Mouse (Mus musculus) hindbrain, postnatal 0 days (tissue): ENCODE data around the gene 1700010B08Rik. TPM values are rescaled to one million over a fixed set of nuclear protein-coding genes. Genes with fewer than 3 reads are reported as not detected.
"Not testable (repeated sequence)": the region's sequence is repeated elsewhere in the genome, so short reads cannot be mapped to it uniquely, and the experiment has no call there.

ENCODE experiments used
- ATAC-seq: fragments of 200-750 bp; cut with Nextera tagmentation; 2 replicates; pipeline ENCODE4 v1.8.0; 2017; ENCODE audit warnings: mild to moderate bottlenecking, moderate TSS enrichment, moderate library complexity
- DNase-seq: peaks from one replicate; pipeline ENCODE4 v3.0.0-alpha.2; 2015; ENCODE audit warnings: low spot score
- H3K27ac ChIP-seq: fragments of 300-500 bp; sonication (generic); 2 replicates; pipeline ENCODE4 v1.5.1; 2014; ENCODE audit warnings: mild to moderate bottlenecking
- H3K27me3 ChIP-seq: fragments of 300-500 bp; sonication (generic); 2 replicates; pipeline ENCODE4 v1.6.1; 2014; ENCODE audit warnings: low read length, mixed read lengths; ENCODE audit not compliant: insufficient read depth
- H3K36me3 ChIP-seq: fragments of 300-500 bp; sonication (generic); 2 replicates; pipeline ENCODE4 v1.6.1; 2014; ENCODE audit warnings: low read length, mixed read lengths; ENCODE audit not compliant: insufficient read depth
- H3K4me1 ChIP-seq: fragments of 300-500 bp; sonication (generic); 2 replicates; pipeline ENCODE4 v1.6.1; 2014; ENCODE audit warnings: antibody characterized with exemption, low read length, mixed read lengths; ENCODE audit not compliant: insufficient read depth
- H3K4me2 ChIP-seq: fragments of 300-500 bp; sonication (generic); 2 replicates; pipeline ENCODE4 v1.6.1; 2014; ENCODE audit warnings: low read depth, mild to moderate bottlenecking, low read length, moderate library complexity, mixed read lengths
- H3K4me3 ChIP-seq: fragments of 300-500 bp; sonication (generic); 2 replicates; pipeline ENCODE4 v1.5.1; 2014; ENCODE audit warnings: low read length
- H3K9ac ChIP-seq: fragments of 300-500 bp; sonication (generic); replicated peaks from 2 replicates; pipeline ENCODE4 v1.6.1; 2014; ENCODE audit warnings: mild to moderate bottlenecking, low read length, moderate library complexity, mixed read lengths
- H3K9me3 ChIP-seq: fragments of 300-500 bp; sonication (generic); 2 replicates; pipeline ENCODE4 v1.6.1; 2016; ENCODE audit warnings: low read length, mixed read lengths
- CTCF ChIP-seq: IDR thresholded peaks from 2 replicates; pipeline ENCODE4 v1.5.1; 2016; ENCODE audit warnings: antibody characterized with exemption, control low read depth, low read depth
- WGBS: fragments of 180-500 bp; shearing (Covaris S2); extraction: QIAGEN DNeasy Blood & Tissue Kit; methylation state at CpG from one replicate; pipeline ENCODE4 v1.1.7; 2014; 5-methylcytosine and 5-hydroxymethylcytosine counted together
- polyA plus RNA-seq: library from polyadenylated mRNA; unstranded; fragments of >200 nt; fragmentation: Nextera tagmentation; extraction: Ambion mirVana; gene quantifications from 2 replicates; pipeline ENCODE4 v1.2.1, GENCODE M21; 2015
- total RNA-seq: library from RNA; depleted of rRNA; stranded (reverse); fragments of >200 nt; gene quantifications from 2 replicates; pipeline ENCODE4 v1.2.3, GENCODE M21; 2014; rRNA removed

The 1700010B08Rik gene
- total RNA-seq (not detected in 2 replicates), polyA plus RNA-seq (not detected in 2 replicates)

DNA sequence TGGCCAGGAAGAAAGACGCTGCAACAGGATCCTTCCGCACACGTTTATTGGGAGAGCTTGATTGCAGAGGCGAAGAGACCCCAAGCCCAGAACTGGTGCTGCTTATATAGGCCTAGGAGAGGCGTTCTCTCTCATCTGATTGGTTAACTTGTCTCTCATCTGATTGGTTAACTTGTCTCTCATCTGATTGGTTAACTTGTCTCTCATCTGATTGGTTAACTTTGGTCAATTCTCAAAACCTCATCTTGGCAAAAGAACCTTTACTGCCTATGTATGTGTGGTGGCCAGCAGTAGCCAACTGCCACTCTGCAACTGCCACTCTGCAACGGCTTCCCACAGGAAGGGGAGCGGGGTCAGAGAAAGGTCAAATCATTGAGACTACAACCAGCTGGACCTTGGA lies at the start of gene 1700010B08Rik:
1700010B08Rik (plus strand) TSS at position 301 of the 400 bp plus-strand sequence.
- H3K36me3 ChIP-seq, H3K4me2 ChIP-seq, H3K9ac ChIP-seq, H3K4me3 ChIP-seq, H3K9me3 ChIP-seq, H3K27ac ChIP-seq, DNase-seq, ATAC-seq, H3K4me1 ChIP-seq, H3K27me3 ChIP-seq: not testable (repeated sequence)
- WGBS, result 89% methylated on average over 6 of the region's 7 CpGs

DNA sequence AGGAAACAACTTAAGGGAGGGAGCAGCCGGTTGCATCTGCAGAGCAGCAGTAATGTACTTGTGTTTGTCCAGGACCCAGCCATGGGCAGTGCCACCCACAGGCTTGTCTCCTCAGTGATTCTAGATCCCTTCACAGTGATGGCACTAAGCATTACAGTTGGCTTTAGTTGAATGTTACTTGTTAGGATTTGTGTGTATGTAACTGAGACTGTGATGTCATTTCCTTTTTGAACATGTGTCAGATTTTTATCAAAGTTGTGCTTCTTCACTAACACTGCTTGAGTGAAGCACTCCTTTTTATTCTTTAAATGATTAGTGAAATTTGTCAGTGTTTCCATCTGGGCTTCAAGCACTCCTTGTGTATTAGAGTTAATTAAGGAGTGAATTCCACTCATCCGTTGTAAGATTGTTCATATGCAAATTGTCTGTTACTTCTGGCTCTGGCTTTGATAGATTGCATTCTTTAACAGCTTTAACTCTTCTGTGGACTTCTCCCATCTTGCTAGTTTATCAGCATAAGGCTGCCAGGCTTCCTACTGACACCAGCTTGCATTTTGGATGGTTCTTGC lies 46.8 kb upstream of the 1700010B08Rik start:
- no peaks in the 10 kb centered on the region for H3K9me3 ChIP-seq
- ATAC-seq (no peak), DNase-seq (no peak)
- no peak overlapping the region for H3K4me3 ChIP-seq
- H3K27ac ChIP-seq, result no peak overlapping the region
- WGBS, result 43% methylated on average over 2 of the region's 2 CpGs
- no peak for TF ChIP-seq CTCF
- H3K4me1 ChIP-seq, result 0 out of 2 replicates have a peak, but pooled peaks cover 6% of the 10 kb centered on the region
- no peaks in the 10 kb centered on the region for H3K27me3 ChIP-seq
- no peak overlapping the region for H3K4me2 ChIP-seq
- no peaks in the 10 kb centered on the region for H3K36me3 ChIP-seq
- no peak overlapping the region for H3K9ac ChIP-seq

DNA sequence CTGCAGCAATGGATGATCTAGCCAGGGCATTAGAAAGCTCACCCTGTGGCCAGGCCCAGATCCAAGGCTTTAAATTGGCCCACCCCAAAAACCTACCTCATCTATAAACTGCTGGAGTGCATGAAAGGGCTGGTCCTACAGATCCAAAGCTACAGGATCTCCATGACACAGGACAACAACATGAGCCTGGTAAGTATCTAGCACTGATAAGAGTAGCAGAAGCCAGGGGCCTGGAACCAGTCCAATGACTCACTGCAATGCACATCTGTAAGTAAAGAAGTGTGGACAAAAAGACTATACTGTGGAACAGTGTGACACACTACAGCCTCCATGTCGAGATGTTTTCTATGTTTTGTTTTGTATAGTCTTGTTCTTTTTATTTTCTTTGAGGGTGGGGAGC lies 45.7 kb upstream of the 1700010B08Rik start:
- Histone ChIP-seq H3K4me3 (no peak overlapping the region), H3K9me3 (no peaks in the 10 kb centered on the region), H3K27ac (no peak overlapping the region), H3K4me2 (no peak overlapping the region), H3K27me3 (no peaks in the 10 kb centered on the region), H3K4me1 (0 out of 2 replicates have a peak, but pooled peaks cover 6% of the 10 kb centered on the region), H3K36me3 (no peaks in the 10 kb centered on the region), H3K9ac (no peak overlapping the region)
- DNase-seq (no peak), ATAC-seq (no peak)
- WGBS, result 74% methylated on average over 1 of the region's 1 CpGs
- TF ChIP-seq CTCF, result no peak

DNA sequence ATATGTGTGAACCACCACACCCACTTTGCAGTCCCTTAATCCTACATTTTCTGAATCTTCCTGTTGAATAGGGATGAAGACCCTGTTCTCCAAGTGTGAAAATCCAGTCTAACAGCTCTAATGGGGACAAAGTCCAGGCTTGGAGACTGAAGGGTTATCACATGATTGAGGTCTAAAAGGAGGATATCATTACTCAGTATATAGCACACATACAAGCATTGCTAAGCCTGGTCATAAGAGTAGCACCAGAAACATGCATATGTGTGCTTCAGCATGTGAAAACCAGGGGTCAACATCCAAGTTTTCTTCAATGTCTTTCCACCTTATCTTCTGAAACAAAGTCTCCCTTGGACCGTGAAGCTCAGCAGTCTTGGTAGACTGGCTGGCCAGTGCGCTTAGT lies 40.6 kb upstream of the 1700010B08Rik start:
- no peaks in the 10 kb centered on the region for H3K36me3 ChIP-seq
- no peak for TF ChIP-seq CTCF
- WGBS, result 91% methylated on average over 2 of the region's 2 CpGs

DNA sequence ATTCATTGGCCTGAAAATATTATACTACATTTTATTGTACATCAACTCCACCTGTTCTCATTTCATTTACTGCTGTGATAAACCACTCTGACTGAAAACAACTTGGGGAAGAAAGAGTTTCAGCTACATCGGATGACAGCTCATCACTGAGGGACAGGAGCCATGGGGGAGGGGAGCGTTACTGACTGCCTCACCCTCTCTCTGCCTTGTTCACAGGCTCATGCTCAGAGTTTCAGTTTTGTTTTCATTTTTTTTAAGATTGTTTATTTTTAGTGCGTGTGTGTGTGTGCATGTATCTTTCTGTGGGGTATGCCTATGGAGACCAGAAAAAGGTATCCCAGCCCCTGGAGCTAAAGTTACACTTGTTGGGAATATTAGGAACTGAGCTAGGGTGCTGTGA lies 40.0 kb upstream of the 1700010B08Rik start:
- Histone ChIP-seq H3K4me3 (no peak overlapping the region), H3K4me2 (no peak overlapping the region), H3K4me1 (no peaks in the 10 kb centered on the region; the same call in 1 of the 2 replicates), H3K27me3 (no peaks in the 10 kb centered on the region), H3K36me3 (no peaks in the 10 kb centered on the region), H3K9ac (no peak overlapping the region), H3K9me3 (no peaks in the 10 kb centered on the region), H3K27ac (no peak overlapping the region)
- no peak for TF ChIP-seq CTCF
- DNase-seq (no peak), ATAC-seq (no peak)
- WGBS, result 63% methylated on average over 3 of the region's 3 CpGs

More for the DNA sequence above, 40.6 kb upstream of the 1700010B08Rik start:
- Histone ChIP-seq H3K27me3 (no peaks in the 10 kb centered on the region), H3K27ac (no peak overlapping the region), H3K4me3 (no peak overlapping the region), H3K9me3 (no peaks in the 10 kb centered on the region), H3K9ac (no peak overlapping the region), H3K4me1 (no peaks in the 10 kb centered on the region; the same call in 1 of the 2 replicates), H3K4me2 (no peak overlapping the region)
- ATAC-seq, result no peak
- DNase-seq, result no peak

DNA sequence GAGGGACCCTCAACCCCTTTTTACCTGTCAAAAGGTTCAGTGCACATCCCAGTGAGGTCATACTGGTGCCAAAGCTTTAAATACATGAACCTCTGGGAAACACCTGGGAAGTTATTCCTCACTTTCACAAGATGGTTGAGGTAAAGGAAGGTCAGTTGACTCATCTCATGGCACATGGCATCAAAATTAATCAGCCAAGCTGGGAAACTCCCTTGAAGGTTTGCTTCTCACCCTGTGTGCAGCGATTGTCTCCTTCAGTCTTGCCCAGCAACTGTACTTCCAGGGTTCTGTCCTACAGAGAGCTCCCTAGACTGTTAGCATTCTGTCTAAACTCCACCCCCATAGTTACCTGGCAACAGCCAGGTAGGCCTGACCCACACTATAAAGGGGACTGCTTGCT lies 39.1 kb upstream of the 1700010B08Rik start:
- no peak for TF ChIP-seq CTCF
- no peak overlapping the region for H3K9ac ChIP-seq
- H3K4me1 ChIP-seq, result no peaks in the 10 kb centered on the region; the same call in 1 of the 2 replicates
- no peak overlapping the region for H3K4me3 ChIP-seq
- DNase-seq (no peak), ATAC-seq (no peak)
- no peaks in the 10 kb centered on the region for H3K36me3 ChIP-seq
- no peaks in the 10 kb centered on the region for H3K27me3 ChIP-seq
- no peaks in the 10 kb centered on the region for H3K9me3 ChIP-seq
- WGBS, result 84% methylated on average over 1 of the region's 1 CpGs
- no peak overlapping the region for H3K4me2 ChIP-seq
- H3K27ac ChIP-seq, result no peak overlapping the region

DNA sequence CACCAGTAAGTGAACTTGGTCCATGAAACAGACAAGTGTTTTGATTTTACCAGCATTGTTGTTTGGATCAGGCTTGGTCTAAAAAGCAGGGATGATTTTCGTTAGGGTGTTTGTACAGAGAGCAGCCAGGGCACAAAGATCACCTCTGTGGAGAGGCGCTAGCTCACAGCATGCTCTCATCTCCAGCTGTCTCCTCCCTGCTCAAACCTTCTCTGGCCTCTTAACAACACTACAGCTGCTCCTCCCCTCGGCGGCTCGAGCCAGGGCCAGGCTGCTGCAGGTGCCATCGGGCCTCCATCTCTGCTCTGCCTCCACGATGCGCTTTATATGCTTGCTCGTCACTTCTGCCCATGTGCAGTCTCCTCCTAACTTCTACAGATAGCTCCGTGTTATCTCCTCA lies 36.4 kb upstream of the 1700010B08Rik start:
- no peak overlapping the region for H3K4me3 ChIP-seq
- no peaks in the 10 kb centered on the region for H3K9me3 ChIP-seq
- DNase-seq (peak; percentile 23), ATAC-seq (peak; percentile 48; the same call in 1 of the 2 replicates)
- H3K4me1 ChIP-seq, result no peaks in the 10 kb centered on the region; the same call in 1 of the 2 replicates
- no peak for TF ChIP-seq CTCF
- WGBS, result 48% methylated on average over 10 of the region's 10 CpGs
- no peaks in the 10 kb centered on the region for H3K36me3 ChIP-seq
- H3K27me3 ChIP-seq, result no peaks in the 10 kb centered on the region
- no peak overlapping the region for H3K9ac ChIP-seq
- H3K4me2 ChIP-seq, result no peak overlapping the region
- H3K27ac ChIP-seq, result no peak overlapping the region
